Mouse (Mus musculus): ENCODE data around the gene Pkp3.

Gene Pkp3

GRCm38 (mm10) chr7:141096021-141096420, 18.0 kb downstream of the Pkp3 start:
- no peak for DNase-seq

GRCm38 (mm10) chr7:141096649-141097056, 18.6 kb downstream of the Pkp3 start:
- DNase-seq, result peak; percentile 90

- no peak for DNase-seq
These were observed 19.2 kb downstream of the Pkp3 start for GRCm38 (mm10) chr7:141097177-141097576.

- peak; percentile 57 for DNase-seq
These were observed 22.1 kb downstream of the Pkp3 start, which contains the start of gene Sigirr for GRCm38 (mm10) chr7:141099911-141100691. Gene Sigirr (minus strand): TSS chr7:141100572.

GRCm38 (mm10) chr7:141103161-141103560, 25.1 kb downstream of the Pkp3 start:
- no peak for DNase-seq

- no peak for DNase-seq
These were observed 37.9 kb downstream of the Pkp3 start for GRCm38 (mm10) chr7:141115874-141116273.

- peak; percentile 41 for DNase-seq
These were observed 39.6 kb downstream of the Pkp3 start, which contains the start of gene Ano9 for GRCm38 (mm10) chr7:141117636-141118035. Gene Ano9 (minus strand): TSS chr7:141117806.

GRCm38 (mm10) chr7:141119487-141119886, 41.5 kb downstream of the Pkp3 start:
- no peak for DNase-seq

GRCm38 (mm10) chr7:141120605-141121004, 42.6 kb downstream of the Pkp3 start:
- DNase-seq, result no peak

GRCm38 (mm10) chr7:141121051-141121531, 43.1 kb downstream of the Pkp3 start:
- DNase-seq, result peak; percentile 50

GRCm38 (mm10) chr7:141122245-141122644, 44.2 kb downstream of the Pkp3 start, which contains the start of gene Ptdss2:
Gene Ptdss2 (plus strand): TSS chr7:141122382.
- peak; percentile 81 for DNase-seq

- peak; percentile 99 for DNase-seq
These were observed 44.9 kb downstream of the Pkp3 start for GRCm38 (mm10) chr7:141122689-141123516.

GRCm38 (mm10) chr7:141123517-141123856, 45.5 kb downstream of the Pkp3 start:
- no peak for DNase-seq

GRCm38 (mm10) chr7:141131024-141131820, 53.2 kb downstream of the Pkp3 start:
- DNase-seq, result peak; percentile 93

- DNase-seq, result no peak
These were observed 54.1 kb downstream of the Pkp3 start for GRCm38 (mm10) chr7:141131904-141132755.

Measured in lung, postnatal 10 days (tissue).